Mouse (Mus musculus) ES-Bruce4 (cell line): ENCODE data around the gene Pgpep1l.
"Not testable (repeated sequence)": the region's sequence is repeated elsewhere in the genome, so short reads cannot be mapped to it uniquely, and the experiment has no call there.

Experiments
- CTCF ChIP-seq: IDR thresholded peaks from one replicate; pipeline ENCODE4 v1.8.1; 2011; ENCODE audit warnings: low read depth, low read length
- POLR2A ChIP-seq: IDR thresholded peaks from one replicate; pipeline ENCODE4 v1.8.1; 2011; ENCODE audit warnings: low read length; ENCODE audit not compliant: insufficient read depth

DNA sequence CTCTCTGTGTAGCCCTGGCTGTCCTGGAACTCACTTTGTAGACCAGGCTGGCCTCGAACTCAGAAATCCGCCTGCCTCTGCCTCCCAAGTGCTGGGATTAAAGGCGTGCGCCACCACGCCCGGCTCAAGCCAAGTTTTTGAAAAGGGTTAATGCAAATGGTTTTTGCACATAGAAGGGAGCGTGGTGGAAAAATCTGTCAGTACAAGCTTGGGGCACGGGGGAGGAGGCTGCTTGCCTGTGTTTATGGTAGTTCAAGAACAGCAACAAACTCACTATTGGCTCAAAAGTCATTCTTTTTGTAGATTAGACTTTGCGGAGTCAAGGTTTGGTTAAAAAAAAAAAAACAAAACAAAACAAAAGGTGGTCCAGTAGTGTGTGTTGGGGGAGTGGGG lies 11.4 kb upstream of the Pgpep1l start:
- not testable (repeated sequence) for TF ChIP-seq CTCF, POLR2A
